Mouse (Mus musculus) thymus, adult 2 months (tissue): ENCODE data around the gene Zfp335.

Experiments
- CTCF ChIP-seq: fragments of 200-500 bp; IDR thresholded peaks from 2 replicates; pipeline ENCODE4 v1.5.1; 2012; ENCODE audit warnings: mild to moderate bottlenecking, control low read depth, low read length, moderate library complexity, borderline replicate concordance; ENCODE audit not compliant: control insufficient read depth, poor library complexity, insufficient read depth; ENCODE audit errors: extremely low read depth
- POLR2A ChIP-seq: fragments of 200-500 bp; IDR thresholded peaks from 2 replicates; pipeline ENCODE4 v1.6.1; 2012; ENCODE audit warnings: mild to moderate bottlenecking, low read length, control low read depth, moderate library complexity; ENCODE audit not compliant: control insufficient read depth, poor library complexity, insufficient read depth; ENCODE audit errors: extremely low read depth

DNA sequence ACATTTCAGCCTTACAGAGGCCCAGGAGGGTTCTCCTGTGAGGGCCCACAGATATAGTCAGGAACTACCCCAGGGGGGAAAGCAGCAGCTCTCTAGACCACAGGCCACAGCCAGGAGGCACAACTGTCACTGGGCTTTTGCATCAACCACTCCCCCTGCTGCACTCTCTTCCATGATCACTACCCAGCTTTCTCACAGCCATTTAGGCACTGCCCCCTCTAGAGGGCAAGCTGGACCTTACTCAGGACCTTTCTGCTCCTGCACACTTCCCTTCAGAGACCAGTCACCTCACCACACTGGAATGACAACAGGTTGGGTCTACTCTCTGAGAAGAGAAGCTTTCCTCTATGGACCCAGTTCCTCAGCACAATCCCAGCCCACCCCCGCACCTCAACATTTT is 2.0 kb downstream of the Zfp335 start:
- TF ChIP-seq CTCF: no peak
- no peak for TF ChIP-seq POLR2A
